Mouse (Mus musculus) embryo, embryonic 10.5 days (tissue): ENCODE data around the gene Serpinb9.
"Not testable (repeated sequence)": the region's sequence is repeated elsewhere in the genome, so short reads cannot be mapped to it uniquely, and the experiment has no call there.

Experiments
- DNase-seq: peaks from one replicate; pipeline ENCODE4 v3.0.0-alpha.2; 2015; ENCODE audit warnings: low spot score

The Serpinb9 gene

DNA sequence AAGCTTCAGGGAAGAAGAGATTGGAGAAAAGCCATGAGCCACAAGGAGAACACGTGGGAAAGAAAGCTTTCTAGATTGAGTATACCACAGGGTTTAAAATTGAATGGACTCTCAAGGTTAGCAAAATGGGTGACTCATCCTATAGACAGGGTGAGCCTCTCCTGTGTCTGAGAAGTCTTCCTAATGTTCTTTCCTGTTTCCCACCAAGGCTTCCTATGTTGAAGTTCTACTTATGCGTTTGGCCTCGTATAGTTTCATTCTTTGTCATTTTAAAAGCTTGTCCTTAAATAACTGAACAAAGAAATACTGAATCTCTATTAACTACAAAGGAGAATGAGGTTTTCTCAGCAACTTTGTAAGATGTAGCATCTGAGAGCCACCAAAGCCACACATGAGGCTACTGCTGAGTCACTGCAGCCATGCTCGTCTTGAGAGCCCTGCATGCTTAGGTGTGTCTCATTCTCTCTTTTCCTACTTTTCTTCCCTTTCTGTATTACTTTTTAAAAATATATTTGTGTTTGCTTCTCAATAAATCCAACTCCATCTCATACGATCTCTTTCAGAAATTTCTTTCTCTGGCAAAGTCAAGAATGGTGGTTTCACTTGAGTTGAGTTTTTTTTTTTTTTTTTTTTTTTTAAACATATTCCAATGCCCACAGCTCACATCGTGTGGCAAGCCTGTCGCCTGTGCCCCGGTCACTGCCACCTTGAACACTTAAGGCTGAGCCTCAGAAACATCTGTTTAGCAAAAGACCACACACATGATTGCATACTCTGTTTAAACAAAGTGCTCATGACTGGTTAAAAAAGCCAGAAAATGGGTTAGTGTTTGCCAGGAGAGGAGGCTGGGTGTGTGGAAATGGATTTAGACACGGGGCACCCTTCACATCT, 718 bp downstream of the Serpinb9 start:
- DNase-seq, result no peak

DNA sequence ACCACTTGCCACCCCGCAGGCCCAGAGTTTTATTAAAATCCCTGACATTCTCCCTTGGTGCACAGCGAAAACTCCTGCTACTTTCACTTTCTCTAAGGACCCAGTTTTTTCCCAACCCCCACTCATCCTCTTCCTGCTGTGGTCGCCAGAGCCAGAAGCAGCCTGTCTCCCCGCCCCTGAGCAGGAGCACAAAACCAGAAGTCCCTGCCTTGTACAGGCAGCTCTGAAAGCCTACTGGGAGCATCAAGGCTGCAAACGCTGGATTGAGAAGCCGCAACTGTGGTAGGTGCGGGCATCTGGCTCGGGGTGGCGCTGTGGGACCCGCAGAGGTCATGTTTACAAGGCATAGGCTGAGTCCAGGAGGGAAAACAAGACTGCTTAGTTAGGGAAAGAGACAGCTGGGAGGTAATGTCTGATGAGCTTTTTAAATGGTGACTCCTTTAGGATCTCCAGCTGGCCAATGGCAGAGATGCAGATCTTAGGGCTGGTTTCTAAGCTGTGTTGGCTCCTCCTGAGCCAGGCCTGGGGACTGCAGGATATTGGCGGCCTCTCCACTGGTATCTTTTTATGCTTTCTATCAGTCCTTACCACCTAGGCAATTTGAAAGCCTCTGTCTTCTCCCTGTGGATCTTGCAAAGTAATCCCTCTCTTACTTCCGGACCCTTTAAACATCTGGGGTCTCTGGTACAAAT, 1.5 kb downstream of the Serpinb9 start:
- DNase-seq, result peak; percentile 76

DNA sequence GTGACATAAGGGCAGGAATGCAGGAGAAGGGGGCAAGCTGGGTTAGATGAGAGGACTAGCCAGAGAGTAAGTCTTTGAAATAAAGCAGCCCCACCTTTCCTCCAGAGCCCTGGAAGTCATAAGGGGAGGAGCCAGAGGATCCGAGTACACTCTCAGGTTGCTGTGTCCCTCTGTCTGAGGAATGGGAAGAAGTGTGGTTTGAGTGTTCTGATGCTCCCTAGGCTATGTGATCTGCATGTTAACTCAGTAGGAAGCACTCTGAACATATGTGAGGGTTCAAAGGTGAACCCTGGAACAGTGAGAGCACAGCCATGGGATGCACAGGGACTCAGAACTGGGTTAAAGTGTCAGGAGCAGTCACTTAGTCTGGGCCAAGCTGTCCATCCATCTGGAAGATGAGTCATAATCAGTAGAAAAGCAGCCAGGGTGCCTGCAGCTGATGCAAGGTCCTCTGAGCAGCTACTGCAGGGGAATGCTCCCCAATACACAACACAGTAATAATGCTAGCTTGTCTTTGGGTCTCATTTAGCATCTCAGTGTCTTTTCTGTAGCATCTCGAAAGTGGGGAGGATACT, 2.5 kb downstream of the Serpinb9 start:
- peak; percentile 1 for DNase-seq

DNA sequence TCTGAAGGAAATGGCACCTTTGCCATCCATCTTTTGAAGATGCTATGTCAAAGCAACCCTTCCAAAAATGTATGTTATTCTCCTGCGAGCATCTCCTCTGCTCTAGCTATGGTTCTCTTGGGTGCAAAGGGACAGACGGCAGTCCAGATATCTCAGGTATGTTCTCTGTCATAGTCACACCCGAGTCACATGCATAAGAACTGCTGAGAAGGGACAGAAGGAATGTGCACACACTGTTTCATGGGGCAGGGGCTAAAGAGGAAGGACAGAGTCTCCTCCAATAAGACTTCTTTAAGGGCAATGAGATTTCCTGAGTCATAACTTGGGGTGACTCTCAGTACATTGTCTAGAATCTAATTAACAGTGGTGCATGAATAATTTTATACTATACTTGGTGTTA, 3.5 kb downstream of the Serpinb9 start:
- no peak for DNase-seq

DNA sequence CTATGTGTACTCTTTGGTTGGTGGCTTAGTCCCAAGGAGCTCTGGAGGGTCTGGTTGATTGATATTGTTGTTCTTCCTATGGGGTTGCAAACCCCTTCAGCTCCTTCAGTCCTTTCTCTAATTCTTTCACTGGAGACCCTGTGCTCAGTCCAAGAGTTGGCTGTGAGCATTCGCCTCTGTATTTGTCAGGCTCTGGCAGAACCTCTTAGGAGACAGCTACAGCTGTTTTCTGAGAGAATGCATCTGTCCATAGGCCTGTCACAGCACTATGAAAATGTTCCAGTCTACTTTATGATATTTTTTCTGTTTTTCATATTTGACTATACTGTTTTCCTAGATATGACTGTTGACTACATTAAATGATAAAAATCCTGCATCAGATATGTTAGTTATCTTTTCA, 9.3 kb downstream of the Serpinb9 start:
- no peak for DNase-seq

DNA sequence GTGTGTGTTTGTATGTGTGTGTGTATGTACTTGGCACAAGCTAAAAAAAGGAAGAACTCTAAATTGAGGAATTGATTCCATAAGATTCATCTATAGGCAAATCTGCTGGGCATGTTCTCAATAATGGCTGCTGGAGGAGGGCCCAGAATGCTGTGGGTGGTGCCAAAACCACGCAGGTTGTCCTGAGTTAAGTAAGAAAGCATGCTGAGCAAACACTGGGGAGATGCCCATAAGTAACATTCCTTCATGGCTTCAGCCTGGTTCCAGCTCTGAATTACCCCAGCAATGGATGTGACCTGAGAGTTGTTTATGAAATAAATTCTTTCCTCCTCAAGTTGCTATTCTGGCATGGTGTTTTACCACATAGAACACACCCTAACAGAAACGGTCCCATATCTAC, 10.2 kb downstream of the Serpinb9 start:
- DNase-seq, result no peak

DNA sequence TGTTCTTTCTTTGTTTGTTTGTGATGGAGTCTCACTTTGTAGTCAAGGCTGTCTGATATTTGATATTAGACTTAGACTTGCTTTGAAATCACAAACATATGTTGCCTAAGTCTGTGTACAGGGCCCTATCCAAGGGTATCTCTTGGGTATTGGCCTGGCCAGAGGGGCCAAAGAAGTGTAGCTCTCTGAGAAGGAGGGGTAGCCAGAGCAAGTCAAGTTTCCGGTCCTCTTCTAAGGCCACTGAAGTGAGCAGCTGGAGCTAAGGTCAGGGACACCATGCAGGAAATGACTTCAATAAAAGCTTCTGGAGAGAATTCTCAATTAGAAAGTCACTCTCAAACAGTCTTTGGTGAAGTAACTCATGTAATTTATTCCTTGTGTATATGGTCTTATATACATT, 19.3 kb downstream of the Serpinb9 start:
- no peak for DNase-seq

DNA sequence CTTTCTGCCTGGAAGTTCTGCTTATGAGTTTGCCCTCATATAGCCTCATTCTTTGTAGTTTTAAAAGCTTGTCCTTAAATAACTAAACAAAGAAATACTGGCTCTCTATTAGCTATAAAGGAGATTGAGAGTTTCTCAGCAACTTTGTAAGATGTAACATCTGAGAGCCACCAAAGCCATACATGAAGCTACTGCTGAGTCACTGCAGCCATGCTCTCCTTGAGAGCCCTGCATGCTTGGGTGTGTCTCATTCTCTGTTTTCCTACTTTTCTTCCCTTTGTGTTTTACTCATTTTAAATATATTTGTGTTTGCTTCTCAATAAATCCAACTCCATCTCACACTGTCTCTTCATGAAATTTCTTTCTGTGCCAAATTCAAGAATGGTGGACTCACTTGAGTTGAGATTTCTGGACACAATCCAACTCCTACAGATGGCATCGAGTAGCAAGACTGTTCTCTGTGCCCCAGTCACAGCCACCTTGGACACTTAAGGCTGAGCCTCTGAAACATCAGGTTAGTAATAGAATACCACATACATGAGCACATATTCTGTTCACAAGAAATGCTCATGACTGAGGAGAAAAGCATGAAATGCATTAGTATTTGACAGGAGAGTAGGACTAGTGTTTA, 23.5 kb downstream of the Serpinb9 start:
- DNase-seq, result no peak

DNA sequence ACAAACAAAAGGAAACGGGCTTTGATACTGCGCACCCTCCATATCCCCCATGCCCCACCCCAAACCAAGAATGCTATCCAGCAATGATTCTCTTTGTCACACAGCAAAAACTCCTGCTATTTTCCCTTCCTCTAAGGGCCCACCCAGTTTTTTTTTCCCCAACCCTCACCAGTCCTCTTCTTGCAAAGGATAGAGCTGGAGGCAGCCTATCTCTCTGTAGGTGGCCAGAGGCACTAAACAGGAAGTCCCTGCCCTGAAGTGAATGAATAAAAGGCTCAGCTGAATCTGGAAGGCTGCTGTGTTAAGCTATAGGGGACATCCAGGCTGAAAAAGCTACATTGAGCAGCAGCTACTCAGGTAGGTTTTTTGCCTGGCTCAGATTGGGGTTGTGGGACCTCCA, 24.2 kb downstream of the Serpinb9 start, which contains the start of gene Serpinb9b:
Gene Serpinb9b (plus strand): TSS at position 173 of the 400 bp plus-strand sequence.
- no peak for DNase-seq

DNA sequence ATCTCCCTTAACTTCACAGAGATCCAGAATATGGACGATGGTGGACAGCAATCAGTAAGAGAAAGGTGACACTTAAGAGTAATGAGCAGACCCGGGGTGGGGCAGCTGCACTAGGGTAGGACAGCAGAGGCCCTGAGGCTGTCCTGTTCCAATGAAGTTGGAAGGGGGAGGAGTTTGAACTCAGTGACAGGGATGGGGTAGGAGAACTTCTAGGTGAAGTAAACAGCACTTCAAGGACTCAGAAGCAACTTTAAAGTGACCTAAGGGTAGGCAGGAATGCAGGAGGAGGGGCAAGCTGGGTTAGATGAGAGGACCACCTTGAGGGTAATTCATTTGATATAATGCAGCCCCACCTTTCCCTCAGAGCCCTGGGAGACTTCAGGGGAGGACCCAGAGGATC, 25.1 kb downstream of the Serpinb9 start:
- no peak for DNase-seq

DNA sequence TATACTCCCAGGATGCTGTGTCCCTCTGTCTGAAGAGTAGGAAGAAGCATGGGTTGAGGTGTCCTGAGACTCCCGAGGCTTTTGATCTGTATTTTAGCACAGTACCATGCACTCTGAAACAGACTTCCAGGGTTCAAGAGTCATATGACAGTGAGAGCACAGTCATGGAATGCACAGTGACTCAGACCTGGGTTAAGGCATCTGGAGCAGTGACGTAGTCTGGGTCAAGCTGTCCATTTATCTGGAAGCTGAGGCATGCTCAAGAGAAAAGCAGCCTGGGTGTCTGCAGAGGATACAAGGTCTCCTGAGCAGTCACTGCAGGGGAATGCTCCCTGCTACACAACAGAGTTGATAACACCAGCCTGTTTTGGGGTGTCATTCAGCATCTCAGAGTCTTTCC, 25.5 kb downstream of the Serpinb9 start:
- DNase-seq, result no peak

DNA sequence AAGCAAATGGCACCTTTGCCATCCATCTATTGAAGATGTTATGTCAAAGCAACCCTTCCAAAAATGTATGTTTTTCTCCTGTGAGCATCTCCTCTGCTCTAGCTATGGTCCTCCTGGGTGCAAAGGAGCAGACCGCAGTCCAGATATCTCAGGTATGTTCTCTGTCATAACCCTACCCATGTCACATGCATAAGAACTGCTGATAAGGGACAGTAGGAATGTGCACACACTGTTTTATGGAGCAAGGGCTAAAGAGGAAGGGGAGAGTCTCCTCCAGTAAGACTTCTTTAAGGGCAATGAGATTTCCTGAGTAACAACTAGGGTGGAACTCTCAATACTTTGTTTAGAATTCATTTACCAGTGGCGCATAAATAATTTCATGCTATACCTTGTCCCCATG, 26.4 kb downstream of the Serpinb9 start:
- not testable (repeated sequence) for DNase-seq

DNA sequence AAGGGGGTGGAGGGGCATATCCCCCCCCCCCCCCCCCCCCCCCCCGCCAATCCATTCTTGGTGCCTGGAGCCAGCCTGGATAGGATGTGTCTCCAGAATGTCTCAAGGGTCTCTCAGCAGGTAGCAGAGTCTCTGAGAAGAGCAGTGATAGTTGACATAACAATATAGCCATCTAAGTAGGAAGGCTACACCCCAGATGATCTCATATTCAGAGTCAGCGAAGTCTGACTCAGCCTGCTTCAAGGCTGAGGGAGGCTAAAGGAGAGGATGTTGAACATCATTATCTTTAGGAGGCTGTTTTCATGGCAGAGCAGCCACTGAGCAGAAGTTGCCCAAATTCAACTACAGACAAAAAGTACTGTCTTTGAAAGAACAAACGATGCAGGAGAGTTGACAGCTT, 27.2 kb downstream of the Serpinb9 start:
- DNase-seq, result no peak

DNA sequence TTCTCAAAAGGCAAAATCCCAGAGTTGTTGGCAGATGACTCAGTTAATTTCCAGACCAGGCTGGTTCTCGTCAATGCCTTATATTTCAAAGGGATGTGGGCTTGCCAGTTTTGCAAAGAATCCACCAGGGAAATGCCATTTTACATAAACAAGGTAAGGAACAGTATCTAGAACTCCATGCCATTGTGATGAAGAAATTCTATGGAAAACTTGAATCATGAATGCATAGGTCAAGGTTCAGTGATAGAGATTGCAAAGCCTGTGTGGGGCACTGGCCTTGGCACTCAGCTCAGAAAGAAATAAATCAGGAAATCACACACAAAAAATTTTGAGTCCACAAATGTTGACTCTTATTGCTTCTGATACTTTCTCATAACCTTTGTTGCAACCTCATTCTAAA, 32.5 kb downstream of the Serpinb9 start:
- DNase-seq, result no peak

DNA sequence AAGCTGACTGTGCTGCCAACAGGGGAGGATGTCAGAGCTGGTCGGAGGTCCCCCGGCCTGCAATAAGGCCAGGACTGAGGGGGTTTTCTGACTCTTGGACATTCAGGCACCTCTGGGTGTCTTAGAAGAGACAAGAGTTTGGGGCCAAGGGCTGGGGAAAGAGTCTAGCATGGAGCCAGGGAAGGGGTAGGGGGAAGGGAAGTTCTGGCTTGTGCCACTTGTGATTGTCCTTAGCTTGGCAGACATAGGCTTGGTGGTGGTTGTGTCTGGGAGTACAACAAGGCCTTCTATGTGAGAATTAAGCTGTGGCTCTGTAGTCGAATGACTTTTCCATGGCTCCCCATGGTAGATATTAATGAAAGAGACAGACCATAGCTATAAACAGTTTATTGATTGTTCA, 40.5 kb downstream of the Serpinb9 start:
- DNase-seq, result no peak

DNA sequence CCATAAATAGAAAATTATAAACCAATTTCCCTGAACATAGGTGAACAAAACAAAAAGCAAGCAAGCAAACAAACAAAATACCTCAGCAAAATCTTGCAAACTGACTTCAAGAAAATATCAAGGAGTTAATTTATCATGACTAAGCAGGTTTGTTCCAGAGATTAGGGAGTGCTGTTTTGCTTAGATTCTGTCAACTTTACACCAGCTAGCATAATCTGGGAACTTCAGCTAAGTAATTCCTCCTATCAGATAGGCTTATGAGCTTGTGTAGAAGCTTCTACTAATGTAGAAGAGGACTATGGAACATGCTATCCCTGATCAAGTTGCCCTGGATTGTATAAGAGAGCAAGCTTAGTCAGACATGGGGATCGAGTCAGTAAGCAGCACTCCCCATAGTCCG, 44.2 kb downstream of the Serpinb9 start:
- no peak for DNase-seq

DNA sequence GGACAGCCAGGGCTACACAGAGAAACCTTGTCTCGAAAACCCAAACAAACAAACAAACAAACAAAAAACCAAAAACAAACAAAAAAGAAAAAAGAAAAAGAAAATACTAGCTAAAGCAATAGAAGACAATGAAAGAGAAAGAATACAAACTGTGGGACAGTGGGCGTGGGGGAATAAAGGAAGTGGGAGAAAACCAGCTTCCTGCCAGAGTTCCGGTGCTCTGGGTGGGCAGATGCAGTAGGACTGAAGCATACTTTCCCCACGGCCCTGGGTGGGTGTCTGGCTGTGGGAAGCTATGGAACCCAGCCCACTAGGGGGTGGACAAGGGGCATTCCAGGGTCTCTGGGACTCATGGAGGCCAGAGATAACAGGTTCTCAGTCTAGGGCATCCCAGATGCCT, 45.1 kb downstream of the Serpinb9 start:
- no peak for DNase-seq

DNA sequence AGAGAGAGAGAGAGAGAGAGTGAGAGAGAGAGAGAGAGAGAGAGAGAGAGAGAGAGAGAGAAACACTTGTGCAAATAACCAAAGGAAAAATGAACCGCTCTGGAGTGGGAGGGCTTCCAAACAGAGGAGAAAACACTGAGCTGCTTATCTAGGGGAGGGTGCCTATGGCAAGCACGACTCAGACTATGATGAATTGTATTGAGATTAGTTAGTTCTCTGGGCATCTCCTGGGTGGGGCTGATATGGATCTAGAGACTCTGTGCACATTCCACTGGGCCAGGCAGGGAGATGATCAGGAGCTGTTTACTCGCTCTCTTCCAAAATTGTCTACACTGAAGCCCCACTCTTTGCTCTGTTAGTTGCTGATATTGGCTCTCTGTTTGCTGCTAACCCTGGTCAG, 48.6 kb downstream of the Serpinb9 start:
- DNase-seq, result no peak

DNA sequence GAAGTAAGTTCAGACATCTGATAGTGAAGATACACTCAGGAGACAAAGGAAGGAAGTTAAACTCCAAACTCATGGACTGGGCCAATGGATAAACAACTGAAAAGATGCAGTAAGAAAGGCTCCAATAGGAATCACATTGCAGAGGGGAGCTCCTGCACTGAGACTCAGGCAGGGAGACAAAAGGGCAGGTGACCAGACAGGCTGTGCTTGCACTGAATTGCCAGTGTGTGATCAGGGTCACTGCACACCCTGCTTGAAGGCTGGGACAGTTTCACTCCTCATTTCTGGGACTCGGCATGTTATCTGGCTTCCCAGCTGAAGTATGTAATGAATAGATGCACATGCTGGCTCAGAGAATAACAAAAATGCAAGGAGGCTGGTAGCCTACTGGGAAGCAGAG, 60.0 kb downstream of the Serpinb9 start:
- no peak for DNase-seq
